Mouse (Mus musculus) heart, adult 8-10 months (tissue): ENCODE measurements at regions not wholly inside any gene's neighbourhood (a gene's known extent, or its start where the extent isn't known, plus 50 kb on each side); places are given as distances from the start of the nearest gene placed in this dataset.
"Not testable (repeated sequence)": the region's sequence is repeated elsewhere in the genome, so short reads cannot be mapped to it uniquely, and the experiment has no call there.

Experiments
- DNase-seq: peaks from one replicate; pipeline ENCODE4 v3.0.0; 2022; ENCODE audit warnings: low spot score

DNA sequence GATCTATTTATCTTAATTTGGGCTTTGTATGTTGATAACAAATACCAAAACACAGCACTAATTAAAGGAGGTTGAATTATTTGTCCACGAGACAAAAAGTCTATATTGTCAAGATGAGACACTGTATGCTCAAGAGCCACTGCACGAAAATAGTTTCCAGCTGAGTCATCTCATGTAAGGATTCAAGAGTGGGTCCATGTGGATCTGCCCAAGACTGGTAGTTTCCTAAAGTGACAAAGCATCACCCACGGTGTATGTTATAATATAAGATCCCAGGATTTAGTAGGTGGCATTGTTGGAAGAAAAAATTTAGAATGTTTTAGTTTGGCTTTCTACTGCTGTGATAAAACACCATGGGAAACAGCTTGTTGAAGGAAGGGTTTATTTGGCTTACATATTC lies 428.2 kb downstream of the Arl6ip6 start:
- no peak for DNase-seq

DNA sequence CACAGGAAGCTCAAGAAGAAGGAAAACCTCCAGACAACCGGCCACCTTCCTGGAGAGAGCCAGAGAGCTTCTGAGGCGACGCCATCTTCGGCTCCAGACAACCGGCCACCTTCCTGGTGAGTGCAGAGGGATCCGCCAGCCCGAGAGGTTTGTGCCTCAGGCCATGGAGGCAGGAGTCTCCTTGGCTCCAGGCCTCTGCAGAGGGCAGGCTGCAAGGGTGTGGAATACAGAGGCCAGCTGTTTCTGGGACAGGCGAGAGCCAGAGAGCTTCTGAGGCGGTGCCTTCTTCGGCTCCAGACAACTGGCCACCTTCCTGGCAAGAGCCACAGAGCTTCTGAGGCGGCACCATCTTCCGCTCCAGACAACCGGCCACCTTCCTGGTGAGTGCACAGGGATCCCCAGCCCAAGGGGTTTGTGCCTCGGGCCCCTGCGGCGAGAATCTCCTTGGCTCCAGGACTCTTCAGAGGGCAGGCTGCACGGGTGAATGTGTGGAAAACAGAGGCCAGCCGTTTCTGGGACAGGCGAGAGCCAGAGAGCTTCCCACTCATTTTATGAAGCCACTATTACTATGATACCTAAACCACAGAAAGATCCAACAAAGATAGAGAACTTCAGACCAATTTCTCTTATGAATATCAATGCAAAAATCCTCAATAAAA lies 441.4 kb downstream of the Arl6ip6 start:
- not testable (repeated sequence) for DNase-seq

DNA sequence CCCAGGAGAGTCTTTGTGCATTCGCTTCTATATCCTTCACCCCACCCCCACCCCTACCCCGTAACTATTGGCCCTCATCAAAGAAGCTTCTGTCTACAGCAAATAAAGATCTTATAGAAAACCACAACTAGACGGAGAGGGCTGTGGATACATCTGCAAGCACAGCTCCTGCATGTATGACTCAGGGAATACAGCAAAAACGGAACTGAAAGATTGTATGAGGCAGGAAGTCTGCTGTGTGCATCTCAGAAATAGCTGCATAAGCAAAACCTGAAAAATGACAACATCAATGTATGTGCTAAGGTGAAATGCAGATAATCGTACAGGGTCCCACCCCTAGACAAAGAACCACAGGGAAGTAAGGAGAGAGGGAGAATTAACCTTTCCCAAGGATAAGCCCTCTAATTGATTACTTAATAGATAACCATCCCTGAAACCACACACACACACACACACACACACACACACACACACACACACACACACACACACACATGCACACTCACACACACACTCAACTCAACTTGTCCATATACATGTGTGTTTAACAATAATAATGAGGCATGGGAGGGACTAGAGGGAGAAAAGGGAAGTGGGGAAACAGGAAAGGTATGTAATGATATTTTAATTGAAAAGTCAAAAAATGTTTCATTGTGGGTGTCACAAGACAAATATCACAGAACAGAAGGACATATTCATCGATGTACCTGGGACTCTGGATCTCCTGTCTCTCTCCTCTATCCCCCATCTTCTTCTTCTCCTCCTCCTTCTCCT lies 416.6 kb downstream of the Rprm start:
- DNase-seq: no peak

DNA sequence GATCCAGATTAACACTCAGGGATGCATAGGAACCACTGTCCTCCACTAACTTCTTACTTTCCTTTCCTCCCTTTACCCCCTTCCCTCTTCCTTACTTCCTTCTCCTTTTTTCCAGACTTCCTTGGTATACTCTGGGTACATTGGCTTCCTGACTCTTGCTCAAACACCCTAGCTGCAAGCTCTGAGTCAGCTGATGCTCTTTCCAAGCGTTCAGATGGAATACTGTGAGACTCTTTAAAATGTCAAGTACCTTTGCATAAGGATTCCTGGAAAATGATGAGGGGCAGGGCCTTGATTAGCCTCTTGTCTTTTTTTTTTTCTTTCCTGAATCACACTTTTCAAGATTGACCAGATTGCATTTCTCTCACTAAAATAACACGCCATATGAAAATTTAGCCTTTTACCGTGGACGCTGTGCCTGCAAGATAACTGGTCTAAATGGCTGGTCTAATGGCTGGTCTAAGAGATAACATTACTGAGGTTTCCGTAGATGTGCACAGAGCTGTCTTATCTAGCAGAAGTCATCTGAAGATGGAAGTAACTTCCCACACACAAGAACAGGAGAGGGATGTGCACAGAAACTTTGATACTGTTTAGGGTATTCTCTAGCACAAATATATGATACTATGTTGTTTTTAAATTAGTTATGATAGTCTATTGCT lies 404.9 kb downstream of the Rprm start:
- DNase-seq: no peak

DNA sequence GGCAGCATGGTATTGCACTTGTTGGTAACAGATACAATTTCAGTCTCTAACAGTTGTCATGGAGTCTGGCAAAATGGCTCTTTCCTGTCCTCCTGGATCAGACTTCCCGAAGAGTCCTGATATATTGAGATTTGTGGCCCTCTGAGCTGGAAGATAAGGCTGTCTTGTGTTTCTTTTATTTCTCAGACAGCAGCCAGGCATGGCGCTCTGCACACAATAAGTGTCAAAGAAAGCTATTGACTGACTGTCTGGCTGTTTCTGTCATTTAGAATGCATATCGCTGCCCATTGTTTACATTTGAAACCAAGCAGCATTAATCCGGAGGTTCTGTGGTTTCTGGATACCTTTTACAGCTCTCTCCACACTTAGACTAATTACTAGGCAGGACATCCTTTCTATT lies 402.8 kb downstream of the Rprm start:
- no peak for DNase-seq

DNA sequence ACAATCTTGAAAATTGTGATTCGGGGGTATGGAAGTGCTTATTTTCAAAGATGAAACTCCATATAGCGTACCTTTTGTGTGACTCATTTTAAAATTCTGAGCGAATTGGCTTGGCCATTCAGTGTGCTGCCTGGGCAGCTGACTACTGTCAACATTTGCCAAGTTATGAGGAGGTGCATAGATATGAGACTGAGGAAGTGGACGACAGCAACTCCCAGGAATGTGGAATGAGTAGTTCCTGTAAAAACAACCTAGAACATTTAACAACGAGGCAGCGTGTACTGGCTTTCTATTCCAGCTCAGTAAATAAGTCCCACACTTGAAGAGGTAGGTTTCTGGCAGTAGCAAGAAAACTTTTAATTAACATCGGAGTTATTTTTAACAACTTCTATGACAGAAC lies 398.1 kb downstream of the Rprm start:
- DNase-seq: peak; percentile 40

DNA sequence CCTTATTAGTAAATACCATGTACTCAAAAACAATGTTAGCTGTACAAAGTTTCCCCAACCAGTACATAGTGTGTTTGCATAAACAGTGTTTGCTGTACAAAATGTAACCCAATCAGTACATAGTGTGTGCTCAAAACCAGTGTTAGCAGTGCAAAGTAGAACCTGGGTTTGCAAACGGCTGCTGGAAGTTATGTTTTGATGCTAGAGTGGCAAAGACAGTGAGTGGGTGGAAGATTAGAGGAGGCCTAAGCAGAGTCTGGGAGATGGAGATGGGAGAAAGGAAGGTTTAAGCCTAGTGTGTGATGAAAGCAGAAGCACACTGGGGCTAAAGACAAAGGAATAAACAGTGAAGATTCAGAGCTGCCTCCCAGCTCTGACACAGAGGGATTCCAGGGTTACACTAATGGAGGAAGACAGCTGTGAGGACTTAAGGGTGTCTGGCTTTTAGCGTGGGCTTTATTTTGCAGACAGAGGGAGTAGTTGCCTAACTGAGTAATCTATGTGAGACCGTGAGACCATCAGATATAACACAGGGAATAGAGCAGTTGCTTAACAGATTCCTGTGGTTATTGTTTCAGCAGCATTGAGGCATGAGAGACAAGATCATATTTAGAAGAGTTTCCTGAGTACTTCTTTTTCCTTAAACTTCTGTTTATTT lies 396.0 kb downstream of the Rprm start:
- DNase-seq: no peak

DNA sequence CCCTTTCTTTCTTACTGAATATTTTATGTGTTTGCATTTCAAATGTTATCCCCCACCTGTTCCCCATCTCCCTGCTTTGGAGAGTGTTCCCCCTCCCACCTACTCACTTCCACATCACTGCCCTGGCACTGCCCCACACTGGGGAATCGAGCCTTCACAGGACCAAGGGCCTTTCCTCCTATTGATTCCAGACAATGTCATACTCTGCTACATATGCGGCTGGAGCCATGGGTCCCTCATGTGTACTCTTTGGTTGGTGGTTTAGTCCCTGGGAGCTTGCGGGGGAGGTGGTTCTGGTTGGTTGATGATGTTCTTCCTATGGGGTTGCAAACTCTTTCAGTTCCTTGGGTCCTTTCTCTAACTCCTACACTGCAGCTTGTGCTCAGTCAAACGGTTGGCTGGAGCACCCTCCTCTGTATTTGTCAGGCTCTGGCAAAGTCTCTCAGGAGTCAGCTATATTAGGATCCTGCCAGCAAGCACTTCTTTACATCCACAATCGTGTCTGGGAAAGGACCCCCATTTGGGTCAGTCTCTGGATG lies 393.7 kb downstream of the Rprm start:
- no peak for DNase-seq

DNA sequence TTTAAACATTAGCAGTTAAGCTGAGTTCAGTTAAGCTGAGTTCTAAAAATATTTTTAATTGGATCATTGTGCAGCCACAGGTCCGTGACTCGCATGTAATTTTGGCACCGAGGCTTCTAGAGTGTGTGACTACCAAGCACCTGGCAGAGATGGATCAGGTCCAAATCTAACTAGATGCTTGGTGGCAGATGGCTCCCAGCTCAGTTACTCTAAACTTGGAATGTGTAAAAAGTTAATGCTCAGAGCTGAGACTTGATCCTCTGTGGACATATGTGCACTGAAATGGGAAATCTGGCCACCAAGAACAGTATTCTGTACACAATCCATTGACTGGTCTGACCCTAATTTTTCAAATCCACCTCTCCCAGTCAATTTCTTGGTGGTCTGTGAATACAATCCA lies 374.1 kb downstream of the Rprm start:
- peak; percentile 27 for DNase-seq

DNA sequence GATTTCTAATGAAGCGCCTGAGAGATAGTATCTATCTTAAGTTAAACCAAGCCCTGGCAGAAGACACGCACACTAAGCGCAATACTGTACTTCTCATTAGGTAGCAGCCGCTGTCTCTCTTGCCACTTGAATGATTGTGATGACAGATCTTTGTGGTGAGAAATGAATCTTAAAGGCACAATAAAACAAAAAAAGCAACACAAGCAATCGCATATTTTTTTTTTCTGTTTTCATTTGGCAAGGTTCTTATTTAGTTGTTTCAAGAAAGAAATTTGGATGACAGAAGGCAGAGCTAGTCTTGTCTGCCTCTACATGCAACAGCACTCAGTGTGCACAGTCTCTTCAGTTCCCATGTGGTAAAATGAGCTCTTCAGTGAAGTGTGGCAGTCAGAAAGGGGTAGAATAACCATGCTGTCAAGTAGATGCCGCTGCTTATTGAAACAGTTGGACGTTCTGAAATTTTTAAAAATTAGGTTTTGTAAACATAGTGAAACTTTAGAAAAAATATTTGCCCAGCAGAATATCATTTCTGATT lies 372.2 kb downstream of the Rprm start:
- DNase-seq: no peak

DNA sequence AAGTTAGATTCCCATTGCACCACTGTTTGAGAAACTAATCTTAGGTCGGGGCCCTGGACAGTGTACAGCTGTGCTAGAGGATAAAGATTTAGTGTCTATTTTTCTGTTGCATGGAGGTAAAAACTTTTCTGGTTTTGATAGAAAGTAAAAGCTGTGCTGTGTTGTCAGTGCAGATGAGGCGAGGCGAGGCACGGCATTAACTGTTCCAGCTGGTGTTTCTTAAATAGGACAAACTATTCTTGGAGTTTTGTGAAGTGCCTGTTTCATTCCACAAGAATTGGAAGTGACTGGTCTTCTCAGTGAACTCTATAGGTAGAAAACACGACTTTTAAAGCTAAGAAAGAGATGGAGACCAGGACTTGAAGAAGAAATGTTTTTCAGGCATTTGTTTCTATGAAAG lies 370.3 kb downstream of the Rprm start:
- DNase-seq: no peak

DNA sequence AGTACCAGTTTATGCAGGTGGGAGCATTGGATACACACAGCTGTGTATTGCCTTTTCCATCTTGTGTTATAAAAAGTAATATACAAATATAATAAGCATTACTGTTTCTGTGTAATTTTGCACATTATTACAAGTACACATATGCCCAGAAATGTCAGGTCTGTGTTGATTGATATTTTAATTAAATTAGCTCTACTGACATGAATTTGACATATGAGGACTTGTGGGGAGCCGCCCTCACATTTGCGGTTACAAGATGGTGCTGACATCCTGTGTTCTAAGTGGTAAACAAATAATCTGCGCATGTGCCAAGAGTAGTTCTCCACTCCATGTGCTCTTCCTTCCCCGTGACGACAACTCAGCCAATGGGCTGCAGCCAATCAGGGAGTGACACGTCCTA lies 362.1 kb downstream of the Rprm start:
- no peak for DNase-seq

DNA sequence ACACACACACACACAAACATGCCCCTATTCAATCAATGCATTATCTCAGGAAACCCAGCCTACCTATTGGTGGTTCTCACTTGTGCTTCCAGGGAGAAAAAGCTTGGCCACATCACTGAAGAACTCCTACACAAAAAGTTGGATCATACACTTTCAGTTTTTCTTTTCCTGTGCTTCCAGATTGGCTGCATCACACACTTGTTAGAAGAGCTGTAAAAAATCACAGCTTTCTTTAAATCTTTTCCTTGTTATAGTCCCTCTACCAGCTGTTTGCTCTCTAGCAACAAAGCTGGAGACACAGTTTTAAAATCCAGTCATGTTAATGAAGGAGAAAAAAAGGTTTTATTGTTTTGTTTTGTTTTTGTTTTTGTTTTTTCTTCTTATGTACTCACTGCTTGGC lies 356.7 kb downstream of the Rprm start:
- no peak for DNase-seq

DNA sequence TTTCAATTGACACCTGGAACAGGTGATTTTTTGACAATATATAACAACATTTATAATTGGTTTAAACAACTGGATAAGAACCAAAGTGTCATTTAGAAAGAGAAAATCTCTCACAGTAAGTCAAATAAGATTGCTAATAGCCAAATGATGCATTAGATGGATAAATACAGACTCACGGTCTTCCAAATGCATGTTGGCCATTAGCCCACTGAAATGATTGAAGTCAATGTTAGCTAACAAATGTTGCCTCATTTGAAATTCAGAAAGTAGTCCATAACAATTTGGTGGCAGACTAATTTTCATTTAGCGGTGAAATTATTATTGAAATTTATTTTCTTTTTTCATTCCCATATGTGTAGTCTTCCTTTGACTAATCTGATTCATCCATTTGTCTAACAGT lies 354.9 kb downstream of the Rprm start:
- no peak for DNase-seq

DNA sequence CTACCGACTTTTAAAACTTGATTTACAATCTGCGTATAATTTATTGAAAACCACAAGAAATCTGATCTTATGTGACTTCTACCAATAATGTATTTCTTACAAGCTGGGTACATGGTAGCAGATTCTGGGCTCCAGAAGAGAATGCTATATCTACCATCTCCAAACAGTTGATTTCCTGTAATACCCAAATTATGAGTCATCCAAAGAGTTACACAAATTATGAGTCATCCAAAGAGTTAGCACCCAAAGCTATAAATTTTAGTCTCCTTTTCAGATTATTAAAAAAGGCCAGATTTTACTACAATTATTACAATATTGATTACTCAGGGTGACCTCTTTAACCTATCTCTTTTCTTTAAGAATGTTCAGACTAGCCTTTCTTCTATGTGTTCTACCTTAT lies 321.9 kb downstream of the Rprm start:
- no peak for DNase-seq

DNA sequence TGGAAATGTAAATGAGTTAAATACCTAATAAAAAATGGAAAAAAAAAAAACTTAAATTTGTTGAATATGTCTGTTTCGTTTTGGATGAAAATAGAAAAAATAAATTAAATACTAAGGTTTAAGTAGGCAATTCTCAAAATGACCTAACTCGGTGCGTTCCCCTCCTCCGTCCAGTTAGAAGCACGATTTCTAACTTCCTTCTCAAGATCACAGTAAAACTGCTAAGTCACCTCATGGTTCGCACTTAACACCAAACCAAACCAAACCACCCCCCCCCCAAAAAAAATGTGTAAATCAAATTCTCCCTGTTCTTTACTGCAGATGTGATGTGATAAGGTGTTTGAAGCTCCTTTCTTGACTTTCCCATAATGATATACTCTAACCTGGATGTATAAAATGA lies 303.3 kb downstream of the Rprm start:
- not testable (repeated sequence) for DNase-seq

DNA sequence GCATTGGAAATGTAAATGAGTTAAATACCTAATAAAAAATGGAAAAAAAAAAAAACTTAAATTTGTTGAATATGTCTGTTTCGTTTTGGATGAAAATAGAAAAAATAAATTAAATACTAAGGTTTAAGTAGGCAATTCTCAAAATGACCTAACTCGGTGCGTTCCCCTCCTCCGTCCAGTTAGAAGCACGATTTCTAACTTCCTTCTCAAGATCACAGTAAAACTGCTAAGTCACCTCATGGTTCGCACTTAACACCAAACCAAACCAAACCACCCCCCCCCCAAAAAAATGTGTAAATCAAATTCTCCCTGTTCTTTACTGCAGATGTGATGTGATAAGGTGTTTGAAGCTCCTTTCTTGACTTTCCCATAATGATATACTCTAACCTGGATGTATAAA lies 296.8 kb downstream of the Rprm start:
- DNase-seq: not testable (repeated sequence)

DNA sequence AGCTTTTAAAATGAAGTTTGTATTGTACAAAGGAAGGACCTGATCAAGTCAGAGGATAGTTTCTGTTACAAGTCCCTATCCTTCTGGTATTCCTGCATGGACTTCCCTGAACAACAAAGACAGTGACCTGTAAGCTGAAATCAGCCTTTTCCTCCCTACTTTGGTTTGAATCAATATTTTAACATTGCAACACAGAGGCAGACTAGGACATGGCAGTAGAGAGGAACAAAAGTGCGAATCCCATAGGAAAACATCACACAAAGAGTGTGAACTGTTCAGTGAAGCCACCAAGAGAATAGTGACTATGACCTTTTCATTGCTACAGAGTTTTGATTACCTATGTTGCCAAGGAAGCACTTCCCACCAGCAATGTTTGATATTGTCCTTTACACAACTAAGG lies 288.7 kb downstream of the Rprm start:
- DNase-seq: no peak

DNA sequence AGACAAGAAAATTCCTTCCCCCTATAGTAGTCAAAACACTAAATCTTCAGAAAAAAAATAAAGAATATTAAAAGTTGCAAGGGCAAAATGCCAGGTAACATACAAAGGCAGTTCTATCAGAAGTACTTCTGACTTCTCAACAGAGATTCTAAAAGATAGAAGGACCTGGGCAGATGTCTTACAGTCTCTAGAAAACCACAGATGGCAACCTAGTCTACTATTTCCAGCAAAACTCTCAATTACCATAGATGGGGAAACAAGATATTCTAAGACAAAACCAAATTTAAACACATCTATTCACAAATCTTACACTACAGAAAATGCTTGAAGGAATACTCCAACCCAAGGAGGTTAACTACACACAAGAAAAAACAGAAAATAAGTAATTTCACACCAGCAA lies 281.7 kb downstream of the Rprm start:
- DNase-seq: no peak

DNA sequence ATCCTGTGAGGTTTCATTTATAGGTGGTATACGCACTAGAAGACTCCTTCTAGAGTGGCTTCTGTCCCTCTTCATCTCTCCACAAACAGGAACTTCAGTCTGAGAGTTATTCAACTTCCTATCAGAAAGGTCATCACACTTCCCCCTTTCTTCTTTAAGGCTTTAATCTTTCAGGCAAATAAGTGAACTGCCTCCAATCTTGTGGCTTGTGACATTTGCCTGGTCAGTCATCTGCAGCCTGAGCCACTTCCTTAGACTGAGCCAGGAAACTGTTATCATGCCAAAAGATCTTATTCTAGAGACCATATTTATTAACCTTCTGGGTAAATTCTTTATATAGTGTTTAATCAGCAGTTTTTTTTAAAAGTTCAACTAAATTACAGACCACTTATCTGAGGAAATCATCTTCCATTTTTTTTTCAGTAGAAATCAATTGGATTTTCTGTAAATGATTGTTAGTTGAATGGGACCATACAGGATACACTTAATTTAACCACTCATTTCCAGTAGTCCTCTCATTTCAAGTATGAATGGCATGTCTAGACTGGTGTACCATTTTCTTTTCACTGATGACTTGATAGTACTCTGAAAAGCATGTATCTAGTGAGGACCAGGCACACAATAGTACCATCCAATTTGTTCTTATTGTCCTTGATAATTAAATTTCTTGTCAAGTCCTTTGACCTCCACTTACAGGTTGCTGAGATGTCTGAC lies 234.4 kb downstream of the Rprm start:
- DNase-seq: no peak
